Mouse (Mus musculus): ENCODE results near the gene Mfap2. TPM values are rescaled to one million over a fixed set of nuclear protein-coding genes. Genes with fewer than 3 reads are reported as not detected.

The Mfap2 gene
- 5.8 and 8.7 TPM in 2 replicates for polyA plus RNA-seq (2012; rRNA removed)

DNA sequence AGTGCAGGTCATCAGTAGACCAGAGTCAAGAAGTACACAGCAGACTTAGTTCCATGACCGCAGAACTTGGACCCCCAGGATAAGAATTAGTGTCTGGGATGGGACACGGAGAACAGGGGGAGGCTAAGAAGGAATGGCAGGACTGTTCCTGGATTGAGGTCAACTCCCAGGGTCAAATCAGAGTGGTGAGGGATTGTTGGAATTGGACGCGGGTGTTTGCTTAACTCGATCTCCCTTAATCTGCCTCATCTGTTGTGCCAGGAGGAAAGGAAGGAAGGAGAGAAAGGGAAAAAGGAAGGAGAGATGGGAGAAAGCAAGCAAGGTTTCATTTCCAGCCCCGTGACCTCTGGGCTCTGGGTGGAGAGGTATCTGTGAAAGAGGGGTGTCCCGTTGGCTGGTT, at the start of gene Mfap2:
Mfap2 (plus strand) TSS at position 301 of the 400 bp plus-strand sequence.

DNA sequence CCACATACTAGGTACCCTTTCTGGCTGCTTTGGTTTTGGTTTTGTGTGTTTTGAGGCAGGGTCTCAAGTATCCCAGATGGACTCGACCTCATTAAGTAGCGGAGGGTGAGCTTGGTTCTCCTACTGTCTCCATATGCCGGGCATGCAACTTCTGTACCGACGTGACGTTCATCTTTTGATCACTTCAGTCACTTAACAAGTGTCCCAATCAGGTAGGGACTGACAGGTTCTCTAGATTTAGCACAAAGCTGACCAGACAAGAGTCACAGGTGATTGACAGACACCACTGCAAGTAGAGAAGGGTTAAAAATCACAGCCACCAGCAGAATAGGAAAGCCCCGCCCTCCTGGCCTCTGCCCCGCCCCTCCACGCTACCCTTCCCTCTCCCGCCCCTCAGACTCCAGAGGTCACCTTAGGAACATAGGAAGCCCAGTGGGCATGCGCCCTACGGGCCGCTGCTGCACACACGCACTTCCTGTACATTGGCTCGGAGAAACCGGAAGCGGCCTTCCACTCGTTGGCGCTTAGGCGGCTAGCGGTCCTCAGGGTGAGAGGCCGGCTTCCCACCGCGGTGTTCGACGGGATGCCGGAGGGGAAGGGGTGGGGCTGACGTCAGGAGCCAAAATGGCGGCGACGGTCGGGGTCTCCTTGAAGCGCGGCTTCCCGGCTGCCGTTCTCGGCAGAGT, 49.3 kb upstream of the Mfap2 start, which contains the start of gene Sdhb:
Sdhb (plus strand) TSS at position 423 of the 686 bp plus-strand sequence.

DNA sequence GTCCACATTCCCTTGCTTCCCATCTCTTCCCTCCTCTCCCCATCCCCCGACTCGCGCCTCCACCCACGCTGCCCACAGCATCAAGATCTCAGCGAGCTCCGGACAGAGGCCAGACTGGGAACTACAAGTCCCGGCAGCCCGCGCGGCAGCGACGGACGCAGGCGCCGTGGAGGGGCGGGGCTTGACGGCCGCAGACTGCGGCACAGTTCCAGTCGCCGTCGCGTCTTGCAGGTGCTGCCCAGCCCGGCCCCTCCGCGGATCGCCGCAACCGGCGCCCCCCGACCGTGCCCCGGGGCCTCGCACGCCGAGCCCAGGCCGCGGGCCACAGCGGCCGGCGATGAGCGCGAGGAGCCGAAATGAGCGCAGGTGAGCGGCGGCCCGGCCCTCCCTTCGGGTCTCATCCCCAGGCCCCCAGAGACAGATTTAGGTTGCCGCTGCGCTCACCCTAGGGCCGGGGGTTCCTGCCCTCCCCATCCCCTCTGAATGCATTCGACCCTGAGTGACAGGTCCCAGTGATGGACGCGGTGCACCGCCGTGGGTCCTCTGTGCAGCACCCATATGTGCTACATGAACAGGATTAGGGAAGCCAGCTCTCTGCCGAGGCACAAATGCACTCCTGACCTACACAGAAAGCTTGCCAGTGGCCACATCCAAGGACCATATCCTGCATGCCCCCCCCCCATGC, 23.4 kb upstream of the Mfap2 start, which contains the start of gene Atp13a2:
Atp13a2 (plus strand) TSS at position 163 of the 685 bp plus-strand sequence.

DNA sequence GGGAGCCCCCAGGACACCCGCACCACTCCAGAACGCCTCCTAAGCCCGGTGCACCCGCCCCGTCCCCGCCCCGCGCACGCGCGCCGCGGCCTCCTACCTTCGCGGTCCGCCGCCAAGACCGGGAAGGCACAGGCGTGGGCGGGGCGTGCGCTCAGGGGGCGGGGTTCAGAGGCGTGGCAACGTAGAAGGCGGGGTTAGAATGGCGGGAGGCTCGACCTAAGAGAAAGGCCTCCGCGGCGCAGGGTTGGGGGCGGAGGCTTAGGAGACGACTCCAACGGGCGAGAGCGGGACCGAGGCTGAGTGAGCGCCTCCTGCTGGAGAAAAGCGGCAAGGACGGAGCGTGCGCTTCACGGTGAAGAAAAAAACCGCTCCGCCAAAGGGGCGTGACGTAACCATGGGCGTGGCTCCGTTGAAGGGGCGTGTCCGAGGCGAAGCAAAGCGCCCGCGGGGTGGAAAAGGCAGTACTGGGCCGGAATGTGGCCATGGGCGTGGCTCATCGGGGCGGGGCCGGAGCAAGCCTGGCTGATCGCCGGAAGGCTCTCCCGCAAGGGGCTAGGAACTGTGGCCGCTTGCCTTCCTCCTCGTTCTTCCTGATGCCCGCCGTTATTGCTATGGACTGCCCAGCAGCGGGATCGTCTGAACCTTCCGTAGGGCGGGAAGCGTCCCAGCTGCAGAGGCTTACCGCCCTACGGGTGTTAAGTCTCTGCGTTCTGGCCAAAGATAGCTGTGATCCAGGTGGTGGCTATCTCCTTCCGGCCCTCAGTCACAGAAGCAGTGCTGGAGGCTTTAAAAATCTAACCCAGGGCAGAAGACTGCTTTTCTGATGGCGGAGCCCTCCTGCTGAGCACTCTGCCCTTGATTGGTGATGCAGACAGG, 50.4 kb downstream of the Mfap2 start, which contains the start of gene Crocc:
Crocc (minus strand) TSS at position 125 of the 876 bp plus-strand sequence.

Other genes with a start within 250 kb of the Mfap2 start
- 0.32 and 0.47 TPM in 2 replicates for gene Padi4, start 236.2 kb upstream of the Mfap2 start, polyA plus RNA-seq (2012; rRNA removed)
- 0.10 and 0.15 TPM in 2 replicates for gene Padi3, start 199.8 kb upstream of the Mfap2 start, polyA plus RNA-seq (2012; rRNA removed)
- 0.01 and 0.02 TPM in 2 replicates for gene Padi1, start 164.6 kb upstream of the Mfap2 start, polyA plus RNA-seq (2012; rRNA removed)
- gene Padi2, start 104.1 kb upstream of the Mfap2 start, polyA plus RNA-seq (2012; rRNA removed): 0.74 and 0.85 TPM in 2 replicates
- 84.3 and 93.8 TPM in 2 replicates for gene Sdhb, start 49.2 kb upstream of the Mfap2 start, polyA plus RNA-seq (2012; rRNA removed)
- 14.3 and 17.0 TPM in 2 replicates for gene Atp13a2, start 23.5 kb upstream of the Mfap2 start, polyA plus RNA-seq (2012; rRNA removed)
- gene Crocc, start 50.1 kb downstream of the Mfap2 start, polyA plus RNA-seq (2012; rRNA removed): 1.8 and 2.0 TPM in 2 replicates
- 51.4 and 61.7 TPM in 2 replicates for gene Necap2, start 67.9 kb downstream of the Mfap2 start, polyA plus RNA-seq (2012; rRNA removed)
- gene Spata21, start 77.9 kb downstream of the Mfap2 start, polyA plus RNA-seq (2012; rRNA removed): not detected in 2 replicates
- gene Szrd1, start 129.4 kb downstream of the Mfap2 start, polyA plus RNA-seq (2012; rRNA removed): 12.1 and 14.6 TPM in 2 replicates
- gene Fbxo42, start 137.5 kb downstream of the Mfap2 start, polyA plus RNA-seq (2012; rRNA removed): 6.7 and 9.1 TPM in 2 replicates
- gene Rsg1, start 203.5 kb downstream of the Mfap2 start, polyA plus RNA-seq (2012; rRNA removed): 0.76 and 0.78 TPM in 2 replicates
- gene Arhgef19, start 229.1 kb downstream of the Mfap2 start, polyA plus RNA-seq (2012; rRNA removed): 0.84 and 0.97 TPM in 2 replicates